Mouse (Mus musculus) gastrocnemius, adult 8-10 months (tissue): ENCODE data around the gene Gpatch4. TPM values are rescaled to one million over a fixed set of nuclear protein-coding genes. Genes with fewer than 3 reads are reported as not detected.

ENCODE experiments used
- DNase-seq, 2 experiments: peaks; one replicate each; pipeline ENCODE4 v3.0.0; 2022; ENCODE audit warnings: low spot score in 2 of 2
- total RNA-seq, 4 experiments: library from RNA; stranded (reverse); gene quantifications; 2 replicates each; pipeline ENCODE4 v1.2.4; 2022

Gene Gpatch4
- total RNA-seq, 4 experiments from 2014 or later: 24.2 to 30.2 (median 25.5) TPM

DNA sequence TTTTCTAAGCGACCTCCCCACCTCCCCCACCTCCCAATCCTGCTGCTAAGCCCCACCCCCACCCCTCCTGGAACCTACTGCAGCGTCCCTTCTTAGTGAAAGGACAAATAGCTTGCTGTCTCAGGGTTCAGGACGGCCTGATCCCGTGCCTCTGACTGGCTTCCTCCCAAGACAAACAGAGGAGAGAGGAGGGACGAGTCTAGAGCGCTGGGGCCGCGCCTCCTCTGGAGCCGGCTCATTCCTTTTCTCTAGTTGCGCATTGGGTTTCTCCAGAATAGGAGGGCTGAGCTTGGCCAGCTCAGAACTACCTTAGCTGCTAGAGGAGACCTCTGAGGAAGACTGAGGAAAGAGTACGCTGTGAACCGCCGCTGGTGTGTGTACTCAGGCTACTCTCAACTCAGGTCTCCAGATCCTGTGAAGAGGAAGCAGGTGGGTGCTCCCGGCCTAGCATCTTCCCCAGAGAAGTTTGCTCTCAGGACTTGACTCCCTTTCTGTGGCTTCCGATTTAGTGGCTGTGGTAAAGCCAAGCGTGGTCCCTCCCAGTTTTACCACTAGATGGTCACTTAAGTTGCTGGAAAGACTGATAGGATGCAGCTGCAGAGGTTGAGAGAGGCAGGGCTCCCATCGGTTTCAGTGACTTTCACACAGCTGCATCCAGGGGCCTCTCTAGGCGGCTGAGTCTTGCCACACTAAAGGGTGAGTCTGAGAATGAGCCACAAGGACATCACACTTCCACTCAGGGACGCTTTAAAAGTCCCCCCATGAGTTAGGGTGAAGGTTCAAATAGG, 12.1 kb upstream of the Gpatch4 start:
- DNase-seq: no peak

DNA sequence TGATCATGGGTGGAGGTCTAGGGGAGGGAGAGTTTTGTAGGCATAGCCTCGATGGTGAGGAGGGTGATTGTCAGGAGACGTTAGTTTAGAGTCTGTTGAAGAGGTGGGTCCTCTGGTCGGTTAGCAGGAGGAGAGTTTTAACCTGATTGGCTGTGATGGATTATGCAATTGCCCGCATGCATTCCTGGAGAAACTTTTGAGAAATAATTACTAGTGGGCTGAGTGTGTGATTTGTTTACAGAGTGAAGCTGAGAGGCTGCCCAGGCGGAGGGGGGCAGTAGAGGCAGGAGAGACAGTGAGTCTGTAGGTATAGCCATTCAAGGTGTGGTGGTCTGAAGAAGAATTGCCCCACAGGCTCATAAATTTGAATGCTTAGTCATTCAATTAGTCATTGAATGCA, 9.4 kb upstream of the Gpatch4 start:
- no peak for DNase-seq

DNA sequence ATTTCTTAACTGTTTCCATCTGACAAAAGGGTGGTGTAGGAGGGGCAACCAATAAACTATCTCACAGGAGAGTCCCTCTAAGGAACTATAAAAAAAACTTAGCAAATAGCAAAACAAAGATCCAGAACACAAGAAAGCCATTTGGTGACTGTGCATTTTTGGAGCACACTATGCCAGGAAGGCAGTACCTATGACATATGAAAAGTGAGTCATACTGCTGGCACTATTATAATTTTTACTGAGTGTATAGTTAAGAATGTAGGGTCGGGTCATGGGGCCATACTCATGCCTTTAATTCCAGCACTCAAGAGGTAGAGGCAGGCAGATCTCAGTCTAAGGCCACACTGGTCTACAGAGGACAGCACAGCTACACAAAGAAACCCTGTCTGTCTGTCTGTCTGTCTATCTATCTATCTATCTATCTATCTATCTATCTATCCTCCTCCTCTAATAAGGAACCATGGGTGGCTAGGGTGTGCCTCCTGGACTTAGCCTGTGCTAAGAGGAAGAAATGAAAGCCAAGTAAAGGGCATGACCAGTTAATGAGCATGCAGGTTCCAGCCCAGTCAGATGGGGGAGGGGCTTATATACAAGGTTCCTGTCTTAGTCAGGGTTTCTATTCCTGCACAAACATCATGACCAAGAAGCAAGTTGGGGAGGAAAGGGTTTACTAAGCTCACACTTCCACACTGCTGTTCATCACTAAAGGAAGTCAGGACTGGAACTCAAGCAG, 7.2 kb upstream of the Gpatch4 start:
- no peak for DNase-seq

DNA sequence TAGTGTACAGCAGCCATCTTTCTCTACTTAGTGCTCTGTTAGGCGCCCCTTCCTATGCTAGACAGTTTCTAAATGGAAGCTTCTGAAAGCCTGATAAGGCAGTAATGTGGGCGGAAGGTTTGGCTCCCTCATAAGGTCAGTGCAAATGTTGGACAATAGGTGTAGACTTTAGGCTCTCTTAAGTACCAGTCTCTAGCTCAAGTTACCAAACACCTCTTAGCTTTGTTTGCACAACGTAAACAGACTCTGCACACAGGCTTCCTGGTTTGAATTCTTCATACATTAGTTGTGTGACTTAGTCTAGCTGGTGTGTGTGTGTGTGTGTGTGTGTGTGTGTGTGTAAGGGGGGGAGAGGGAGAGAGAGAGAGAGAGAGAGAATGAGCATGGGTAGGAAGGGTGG, 6.6 kb downstream of the Gpatch4 start:
- no peak for DNase-seq

DNA sequence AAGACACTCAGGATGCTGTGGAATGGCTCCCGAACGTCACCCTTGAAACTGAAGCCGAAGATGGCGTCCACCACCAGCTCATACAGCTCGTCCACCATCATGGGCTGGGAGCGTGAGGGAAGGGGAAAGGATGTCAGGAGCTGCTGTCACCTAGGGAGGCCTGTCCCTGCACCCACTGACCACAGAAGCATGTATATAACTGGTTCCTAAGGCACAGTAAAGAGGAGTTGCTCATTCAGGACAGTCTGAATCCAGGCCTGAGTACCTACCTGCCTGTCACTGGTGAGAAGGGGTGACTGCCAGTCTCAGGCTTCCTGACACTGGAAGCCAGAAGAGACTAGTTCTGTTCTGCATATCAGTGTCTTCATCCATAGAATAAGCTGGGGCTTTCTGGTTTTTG, 14.1 kb downstream of the Gpatch4 start:
- DNase-seq: no peak

DNA sequence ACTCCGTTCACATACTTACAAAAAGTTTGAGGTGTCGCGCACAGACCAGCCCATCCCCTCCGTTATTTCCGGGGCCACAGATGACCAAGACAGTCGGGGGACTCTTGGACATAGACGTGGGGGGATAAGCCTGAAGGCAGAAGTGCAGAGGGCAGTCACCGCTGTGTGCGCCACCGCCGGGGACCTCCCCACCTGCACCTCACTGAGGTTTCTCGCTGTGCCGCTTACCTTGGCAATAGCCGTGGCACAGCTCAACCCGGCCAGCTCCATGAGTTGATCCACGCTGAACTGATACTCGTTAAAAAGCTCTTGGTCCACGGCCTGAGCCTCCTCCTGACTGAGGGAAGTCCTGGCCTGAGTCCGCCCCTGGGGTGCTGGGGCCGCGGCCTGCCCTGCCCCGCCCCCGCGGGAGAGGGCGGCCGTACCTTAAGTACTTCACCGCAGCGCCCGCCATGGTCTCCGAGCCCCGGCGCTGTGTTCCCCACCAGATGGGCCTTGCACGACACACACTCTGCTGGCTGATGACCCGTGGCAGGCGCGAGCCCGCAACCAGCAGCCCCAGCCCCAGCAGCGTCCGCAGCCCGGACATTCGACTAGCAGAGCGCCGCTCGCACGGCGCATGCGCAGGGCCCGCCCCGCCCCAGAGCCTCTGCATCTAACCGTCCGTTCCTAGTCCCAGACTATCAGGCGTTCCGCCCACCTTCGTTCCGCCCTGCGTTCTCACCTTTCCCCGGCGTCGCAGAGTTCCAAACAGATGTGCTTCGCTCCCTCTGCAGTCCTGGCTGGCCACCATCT, 15.2 kb downstream of the Gpatch4 start, which contains the start of gene Naxe:
TSS of gene Naxe (minus strand) at position 594 of the 795 bp plus-strand sequence.
- peak; percentile 62 to 81 for DNase-seq

DNA sequence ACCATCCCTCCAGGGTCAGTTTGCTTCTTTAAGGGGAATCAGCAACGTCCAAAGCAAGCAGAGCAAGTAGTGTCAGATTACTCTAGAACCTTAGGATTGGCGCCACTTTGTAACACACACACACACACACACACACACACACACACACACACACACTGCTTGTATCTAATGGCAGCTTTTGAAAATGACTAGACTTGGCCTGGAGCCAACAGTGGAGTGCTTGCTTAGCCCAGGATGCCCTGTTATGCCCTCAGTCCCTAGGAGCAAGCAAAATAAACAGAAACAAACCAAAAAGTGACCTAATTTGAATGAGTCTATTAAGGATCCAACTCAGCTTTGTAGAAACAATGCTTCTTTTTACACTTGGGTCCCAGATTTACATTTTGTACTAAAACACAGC, 25.5 kb downstream of the Gpatch4 start:
- no peak for DNase-seq

DNA sequence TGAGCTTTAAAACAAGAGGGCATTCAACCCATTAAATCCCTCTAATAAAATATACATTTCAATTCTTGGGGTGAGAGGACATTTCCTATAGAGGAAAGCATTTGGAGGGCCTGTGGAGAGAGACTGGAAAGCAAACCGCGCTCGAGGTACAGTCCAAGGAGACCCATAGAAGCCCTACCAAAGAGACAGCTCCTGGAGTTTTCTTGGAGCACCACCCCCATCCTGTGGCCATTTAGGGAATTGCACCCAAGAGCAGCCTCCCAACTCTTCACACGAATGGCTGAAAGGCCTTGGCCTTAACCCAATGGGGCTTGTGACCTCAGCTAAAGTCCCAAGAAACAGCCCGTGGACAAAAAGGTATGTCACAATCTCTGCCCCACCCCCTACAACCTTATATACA, 28.9 kb downstream of the Gpatch4 start:
- peak; percentile 81 to 84 for DNase-seq

DNA sequence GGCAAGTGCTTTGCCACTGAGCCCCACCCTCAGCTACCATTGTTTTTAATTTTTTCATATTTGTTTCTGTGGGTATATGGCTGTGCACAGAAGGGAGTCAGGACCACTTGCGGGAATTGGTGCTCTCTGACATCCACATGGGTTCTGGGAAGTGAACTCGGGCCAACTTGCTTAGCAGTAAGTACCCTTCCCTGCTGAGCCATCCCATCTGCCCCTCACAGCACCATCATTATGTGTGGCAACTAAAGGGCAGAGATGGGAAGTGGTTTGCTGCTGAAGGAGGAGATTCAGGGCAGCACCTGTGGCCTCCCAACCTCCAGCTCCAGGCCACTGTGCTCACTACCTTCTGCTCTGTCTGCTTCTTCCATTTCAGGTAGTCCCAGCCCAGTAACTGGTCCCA, 30.7 kb downstream of the Gpatch4 start:
- DNase-seq: no peak

DNA sequence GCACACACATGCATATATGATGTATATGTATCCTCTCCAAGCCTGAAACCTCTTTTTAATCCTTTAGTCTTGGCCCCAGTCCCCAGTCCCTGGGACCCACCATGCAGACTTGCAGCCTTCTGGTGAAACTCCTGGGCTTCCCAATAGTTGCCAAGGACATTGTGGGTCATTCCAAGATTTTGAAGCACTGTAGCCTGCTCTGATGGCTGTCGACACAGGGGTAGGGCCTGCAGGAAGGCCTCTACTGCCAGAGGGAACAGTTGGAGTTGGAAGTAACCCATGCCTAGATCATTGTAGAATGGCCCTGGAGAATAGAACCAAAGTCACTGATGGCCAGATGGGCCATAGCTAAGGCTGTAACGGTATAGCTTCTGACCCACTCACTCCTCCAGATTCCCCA, 31.4 kb downstream of the Gpatch4 start:
- DNase-seq: no peak

DNA sequence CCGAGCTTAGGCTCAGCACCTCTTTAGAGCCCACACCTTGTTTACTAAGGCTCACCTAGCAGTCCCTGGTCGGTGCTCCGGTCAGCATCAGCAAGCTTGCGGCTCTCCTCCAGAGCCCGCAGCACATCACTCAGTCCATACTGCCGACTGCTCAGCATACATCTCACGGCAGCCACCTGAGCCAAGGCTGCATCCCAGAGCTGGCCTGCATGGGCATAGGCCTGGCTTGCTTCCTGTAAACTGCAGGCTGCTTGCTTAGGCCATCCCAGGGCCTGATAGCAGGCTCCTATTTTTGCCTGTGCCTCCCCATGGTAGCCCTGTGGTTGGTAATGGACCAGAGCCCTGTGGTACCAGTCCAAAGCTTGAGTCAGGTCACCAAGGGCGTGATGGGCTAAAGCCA, 31.9 kb downstream of the Gpatch4 start:
- DNase-seq: no peak

DNA sequence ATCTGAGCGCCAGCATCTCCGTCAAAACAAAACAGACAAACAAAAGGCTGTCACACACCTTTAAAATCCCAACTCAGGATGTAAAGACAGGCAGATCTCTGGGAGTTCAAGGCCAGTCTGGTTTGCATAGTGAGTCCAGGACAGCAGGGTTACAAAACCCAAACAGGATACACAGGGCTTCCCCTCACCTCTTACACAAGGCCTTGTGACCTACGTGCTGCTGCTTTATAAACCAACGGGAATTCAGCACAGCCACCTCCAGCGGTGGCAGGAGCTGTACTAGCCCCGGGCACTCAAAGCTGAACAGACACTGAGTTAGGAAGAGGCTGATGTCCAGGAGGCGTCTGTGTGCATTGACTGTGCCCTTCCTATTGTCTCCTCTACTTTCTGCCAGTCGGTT, 34.5 kb downstream of the Gpatch4 start:
- DNase-seq: no peak

DNA sequence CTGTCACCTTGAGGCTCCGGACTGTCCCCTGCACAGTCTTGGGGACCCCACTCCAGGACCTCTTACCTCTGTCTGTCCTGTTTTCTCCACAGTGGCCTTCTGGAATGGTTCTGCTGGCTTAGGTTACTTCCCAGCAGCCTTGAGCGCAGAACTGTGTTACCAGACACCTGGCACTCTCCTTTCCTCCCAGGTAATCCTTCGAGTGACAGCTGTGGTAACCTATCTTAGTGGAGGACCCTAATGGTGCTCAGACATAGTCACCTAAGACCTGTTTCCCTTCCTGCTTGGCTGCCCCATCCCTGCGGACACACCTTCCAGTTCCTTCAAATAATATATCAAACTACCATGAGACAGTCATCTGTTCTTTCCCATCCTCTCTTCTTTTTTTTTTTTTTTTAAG, 35.3 kb downstream of the Gpatch4 start, which contains the start of gene Ttc24:
TSS of gene Ttc24 (minus strand) at position 101 of the 400 bp plus-strand sequence.
- no peak for DNase-seq

DNA sequence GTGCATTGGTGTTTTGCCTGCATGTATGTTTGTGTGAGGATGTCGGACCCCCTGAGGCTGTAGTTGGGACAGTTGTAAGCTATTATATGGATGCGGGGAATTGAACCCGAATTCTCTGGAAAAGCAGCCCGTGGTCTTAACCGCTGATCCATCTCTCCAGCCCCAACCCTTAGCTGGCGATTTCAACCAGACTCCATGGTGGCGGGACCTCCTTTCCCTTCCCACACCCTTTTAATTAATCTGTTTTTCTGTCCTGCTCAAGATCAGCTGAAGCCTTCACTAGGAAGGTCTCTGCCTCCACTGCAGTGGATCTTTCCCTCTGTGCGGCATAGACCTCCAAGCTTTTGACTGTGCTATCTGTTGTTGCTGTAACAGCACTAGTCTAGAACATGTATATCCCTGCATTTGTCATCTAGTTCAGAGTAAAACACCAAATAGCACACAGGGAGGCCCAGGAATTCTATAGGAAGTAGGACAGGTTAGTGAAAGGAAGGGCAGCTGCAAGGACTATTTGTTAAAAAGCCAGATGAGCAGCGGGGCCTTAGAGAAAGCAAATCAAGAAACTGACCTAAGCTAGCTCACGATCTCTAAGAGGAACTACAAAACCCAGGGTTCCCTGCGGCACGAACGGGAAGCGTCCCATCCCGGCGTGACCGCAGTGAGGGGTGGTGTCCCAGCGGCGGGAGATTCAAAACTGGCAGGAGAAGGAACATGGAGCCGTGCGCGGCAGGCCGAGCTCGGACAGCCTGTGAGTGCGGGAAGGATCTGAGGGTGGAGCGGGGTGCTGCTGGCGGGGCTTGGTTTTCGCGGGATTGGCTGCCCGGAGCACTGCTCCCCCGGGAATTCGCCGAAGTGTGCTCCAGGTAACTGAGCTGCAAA, 38.7 kb downstream of the Gpatch4 start, which contains the start of gene Iqgap3:
TSS of gene Iqgap3 (plus strand) at position 627 of the 879 bp plus-strand sequence.
- DNase-seq: peak; percentile 77 to 83

DNA sequence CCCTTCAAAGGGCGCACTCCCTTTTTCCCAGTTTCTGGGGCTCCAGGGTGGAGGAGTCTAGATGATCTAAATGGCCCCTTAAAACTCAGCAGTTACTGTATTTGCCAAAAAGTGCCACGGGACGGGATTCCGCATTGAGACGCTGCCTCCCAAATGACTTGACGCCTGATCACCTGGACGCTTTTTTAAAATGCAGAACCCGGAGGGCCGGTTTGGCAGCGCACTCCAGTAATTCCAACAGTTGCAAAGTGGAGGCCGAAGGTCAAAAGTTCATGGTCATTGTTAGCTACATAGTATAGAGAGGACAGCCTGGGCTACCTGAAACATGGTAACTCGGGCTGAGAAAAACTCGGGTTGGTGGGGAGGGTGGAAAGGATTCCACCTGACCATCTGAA, 39.3 kb downstream of the Gpatch4 start:
- no peak for DNase-seq

DNA sequence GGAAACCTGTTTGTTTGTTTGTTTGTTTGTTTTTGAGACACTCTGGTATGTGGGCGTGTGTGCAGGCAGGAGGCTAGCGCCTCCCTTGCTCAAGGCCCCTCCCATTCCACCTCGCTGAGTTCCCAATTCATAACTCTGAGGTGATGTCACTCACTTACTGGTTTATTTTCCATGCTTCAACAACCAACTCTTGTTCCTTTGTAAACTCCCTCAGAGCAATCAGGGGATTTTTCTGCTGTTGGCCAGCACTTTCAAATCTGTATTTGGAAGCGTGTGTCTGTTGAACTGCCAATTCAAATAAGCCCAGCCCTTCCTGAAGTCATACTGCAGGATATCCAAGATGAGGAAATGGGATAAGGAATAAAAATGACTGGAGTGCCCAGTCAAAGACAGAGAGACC, 39.8 kb downstream of the Gpatch4 start:
- no peak for DNase-seq

DNA sequence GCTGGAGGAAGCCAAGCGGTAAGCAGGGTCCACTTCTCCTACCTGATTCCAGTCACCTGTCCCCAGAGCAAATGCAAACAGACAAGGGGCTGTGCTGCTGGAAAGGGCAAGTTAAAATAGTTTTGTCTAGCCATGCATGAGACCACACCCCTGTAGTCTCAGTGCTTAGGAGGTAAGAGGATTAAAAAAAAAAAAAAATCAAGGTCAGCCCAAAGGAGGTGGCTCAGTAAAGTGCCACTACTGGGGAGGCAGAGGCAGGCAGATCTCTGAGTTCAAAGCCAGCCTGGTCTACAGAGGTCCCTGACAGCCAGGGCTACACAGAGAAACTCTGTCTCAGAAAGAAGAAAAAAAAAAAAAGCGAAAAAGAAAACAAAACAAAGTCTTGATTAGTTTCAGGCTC, 41.1 kb downstream of the Gpatch4 start:
- DNase-seq: no peak

DNA sequence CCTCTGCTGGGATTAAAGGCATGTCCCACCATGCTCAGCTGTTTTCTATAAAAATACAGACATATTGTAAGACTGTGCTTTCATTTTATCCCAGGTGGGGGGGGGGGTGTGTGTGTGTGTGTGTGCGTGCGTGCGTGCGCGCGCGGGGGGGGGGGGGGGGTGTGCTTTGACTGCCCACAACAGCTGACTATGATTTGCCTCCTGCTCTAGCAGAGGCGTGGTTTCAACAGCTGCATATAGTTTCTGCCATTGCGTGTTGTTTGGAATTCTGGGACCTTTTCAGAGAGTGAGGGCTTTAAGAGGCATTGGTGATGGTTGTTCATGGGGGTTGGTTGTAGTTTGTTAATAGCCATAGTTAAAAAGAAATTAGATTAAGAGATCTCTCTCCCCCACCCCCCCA, 42.6 kb downstream of the Gpatch4 start:
- no peak for DNase-seq

DNA sequence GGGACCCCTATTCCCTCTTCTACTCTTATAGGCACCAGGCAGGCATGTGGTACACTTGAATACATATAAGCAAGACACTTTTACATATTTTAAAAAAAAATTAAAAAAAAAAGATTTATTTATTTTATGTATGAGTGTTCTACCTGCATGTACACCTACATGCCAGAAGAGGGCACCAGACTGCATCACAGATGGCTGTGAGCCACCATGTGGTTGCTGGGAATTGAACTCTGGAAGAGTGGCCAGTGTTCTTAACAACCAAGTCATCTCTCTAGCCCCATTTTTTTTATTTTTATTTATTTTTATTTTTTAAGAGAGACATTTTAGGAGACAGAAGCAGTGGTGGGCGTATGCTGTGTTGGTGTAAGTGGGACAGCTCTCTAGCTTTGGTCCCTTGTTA, 44.8 kb downstream of the Gpatch4 start:
- no peak for DNase-seq

DNA sequence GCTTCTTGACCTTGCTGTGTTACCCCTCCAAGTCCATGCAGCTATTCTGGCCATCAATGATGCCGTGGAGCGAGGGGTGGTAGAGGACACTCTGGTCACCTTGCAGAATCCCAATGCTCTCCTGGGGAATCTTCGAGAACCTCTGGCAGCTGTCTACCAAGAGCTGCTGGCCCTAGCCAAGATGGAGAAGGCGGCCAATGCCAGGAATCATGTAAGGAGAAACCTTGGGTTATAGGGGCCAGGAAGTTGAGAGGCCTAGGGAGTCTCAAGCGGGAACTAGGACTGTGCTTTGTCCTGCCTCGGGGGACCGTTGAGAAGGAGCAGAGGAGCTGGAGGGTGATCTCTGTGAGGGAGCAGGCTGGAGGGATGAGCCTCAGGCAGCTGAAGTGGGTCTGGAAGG, 47.2 kb downstream of the Gpatch4 start:
- DNase-seq: peak in 1 of 2 experiments; percentile 33

DNA sequence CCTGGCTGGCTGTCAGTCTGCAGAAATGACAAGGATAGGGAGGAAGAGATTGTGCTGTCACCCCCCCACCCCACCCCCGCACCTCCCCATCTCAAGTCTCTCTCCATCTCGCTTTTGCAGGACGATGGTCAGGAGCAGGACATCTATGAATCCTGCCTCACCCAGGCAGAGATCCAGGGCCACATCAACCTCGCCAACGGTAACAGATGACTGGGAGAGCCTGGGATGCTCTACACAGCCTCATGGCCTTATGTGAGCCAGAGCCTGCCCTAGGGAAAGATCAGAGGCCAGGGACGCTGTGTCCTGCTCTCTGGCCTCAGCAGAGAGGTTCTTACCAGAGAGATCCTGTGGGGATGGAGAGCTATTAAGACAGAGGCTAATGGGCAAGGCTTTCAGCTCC, 47.7 kb downstream of the Gpatch4 start:
- DNase-seq: no peak
